Mouse (Mus musculus) heart, adult 8-10 months (tissue): Measurements from ENCODE around the gene Nup50. TPM values are rescaled to one million over a fixed set of nuclear protein-coding genes. Genes with fewer than 3 reads are reported as not detected.
A peak's percentile ranks its signal among the peaks of the same experiment; 100 is the strongest.

Source experiments
- DNase-seq: peaks from one replicate; pipeline ENCODE4 v3.0.0; 2022; ENCODE audit warnings: low spot score
- microRNA-seq: library from miRNA; unstranded; fragments of <30 nt; microRNA quantifications from one replicate; pipeline ENCODE4 v1.2.0, GENCODE M21; 2022
- total RNA-seq, 4 experiments: library from RNA; stranded (reverse); gene quantifications; 2 replicates each; pipeline ENCODE4 v1.2.4; 2022

Gene Nup50
- total RNA-seq, 4 experiments from 2014 or later = 14.8 to 16.6 (median 15.9) TPM

- DNase-seq = no peak
Measured at GRCm38 (mm10) chr15:84989098-84989497, 65.9 kb downstream of the Nup50 start.

- no peak for DNase-seq
Measured at GRCm38 (mm10) chr15:84989771-84990170, 66.6 kb downstream of the Nup50 start.

Small RNA genes within 50 kb of the gene (microRNA-seq; reads per million reads assigned to microRNA genes)
- gene Mir1249 = 123 reads per million, percentile 63 among the genes with 10 or more reads in this experiment

Other genes starting within 250 kb of the Nup50 start
- 1 to 10 TPM in 2 of 4 experiments, under 1 TPM in 2; 0.83 to 1.3 (median 1.0) TPM for gene Arhgap8, start 203.4 kb upstream of the Nup50 start, total RNA-seq
- 1 to 10 TPM in 3 of 4 experiments, under 1 TPM in 1; 0.90 to 1.9 (median 1.7) TPM for gene Phf21b, start 67.4 kb upstream of the Nup50 start, total RNA-seq
- under 1 TPM; 0.08 to 0.19 (median 0.12) TPM for gene Gm29666, start 3.4 kb upstream of the Nup50 start, total RNA-seq
- 10 to 100 TPM; 30.5 to 36.5 (median 33.8) TPM for gene 5031439G07Rik, start 65.1 kb downstream of the Nup50 start, total RNA-seq
- not detected for gene Upk3a, start 93.7 kb downstream of the Nup50 start, total RNA-seq
- gene Fam118a, start 105.5 kb downstream of the Nup50 start, total RNA-seq = 1 to 10 TPM; 6.1 to 7.7 (median 6.9) TPM
- not detected for gene Smc1b, start 208.6 kb downstream of the Nup50 start, total RNA-seq
- not detected for gene Ribc2, start 208.7 kb downstream of the Nup50 start, total RNA-seq